Mouse (Mus musculus): ENCODE data around the gene Rhbdl1. TPM values are rescaled to one million over a fixed set of nuclear protein-coding genes. Genes with fewer than 3 reads are reported as not detected.

Gene Rhbdl1
- polyA plus RNA-seq, 1 experiment from 2014 or later = 0.48 TPM

GRCm38 (mm10) chr17:25806507-25806906 is 30.6 kb downstream of the Rhbdl1 start:
- no peak overlapping the region for H3K9ac ChIP-seq
- H3K4me1 ChIP-seq (replicated peaks) = peaks cover 12% of the 10 kb centered on the region
- peaks cover 92% of the 10 kb centered on the region for H3K27me3 ChIP-seq
- H3K4me3 ChIP-seq (replicated peaks) = no peak overlapping the region
- H3K36me3 ChIP-seq (replicated peaks) = no peaks in the 10 kb centered on the region
- H3K4me2 ChIP-seq = no peak overlapping the region
- WGBS (ENCODE audit: insufficient replicate concordance) = 82% methylated on average over 4 of the region's 4 CpGs
- no peak for ATAC-seq (ENCODE audit: insufficient read depth)
- H3K9me3 ChIP-seq (replicated peaks) = no peaks in the 10 kb centered on the region
- no peak overlapping the region for H3K27ac ChIP-seq (replicated peaks)

GRCm38 (mm10) chr17:25802825-25803517 is 34.1 kb downstream of the Rhbdl1 start:
- Histone ChIP-seq H3K36me3 (replicated peaks) (no peaks in the 10 kb centered on the region), H3K4me1 (replicated peaks) (no peaks in the 10 kb centered on the region), H3K27me3 (peaks cover 61% of the 10 kb centered on the region), H3K9ac (no peak overlapping the region), H3K4me2 (no peak overlapping the region), H3K27ac (replicated peaks) (no peak overlapping the region), H3K9me3 (replicated peaks) (no peaks in the 10 kb centered on the region), H3K4me3 (replicated peaks) (no peak overlapping the region)
- WGBS (ENCODE audit: insufficient replicate concordance) = 7% methylated on average over 10 of the region's 10 CpGs
- no peak for ATAC-seq (ENCODE audit: insufficient read depth)

GRCm38 (mm10) chr17:25801029-25801428 is 36.1 kb downstream of the Rhbdl1 start:
- H3K27me3 ChIP-seq = peaks cover 42% of the 10 kb centered on the region
- H3K9me3 ChIP-seq (replicated peaks) = no peaks in the 10 kb centered on the region
- WGBS (ENCODE audit: insufficient replicate concordance) = 5% methylated on average over 6 of the region's 6 CpGs
- H3K36me3 ChIP-seq (replicated peaks) = no peaks in the 10 kb centered on the region
- no peak for ATAC-seq (ENCODE audit: insufficient read depth)
- no peak overlapping the region for H3K27ac ChIP-seq (replicated peaks)
- no peak overlapping the region for H3K9ac ChIP-seq
- H3K4me2 ChIP-seq = no peak overlapping the region
- H3K4me3 ChIP-seq (replicated peaks) = no peak overlapping the region
- peaks cover 17% of the 10 kb centered on the region for H3K4me1 ChIP-seq (replicated peaks)

- H3K27ac ChIP-seq (replicated peaks) = peak within 1 kb of the TSS; percentile 33; the same call in 1 of the 2 replicates
- ATAC-seq (ENCODE audit: insufficient read depth) = peak; percentile 76
These were observed 40.1 kb downstream of the Rhbdl1 start, which contains the start of gene Metrn for GRCm38 (mm10) chr17:25796951-25797369. Gene Metrn (minus strand): TSS chr17:25797136.

GRCm38 (mm10) chr17:25796211-25796771 is 40.8 kb downstream of the Rhbdl1 start:
- WGBS (ENCODE audit: insufficient replicate concordance) = under 1% methylated on average over 37 of the region's 37 CpGs
- peak overlapping the region; percentile 88 for H3K4me3 ChIP-seq (replicated peaks)
- peak overlapping the region; percentile 96 for H3K4me2 ChIP-seq
- H3K27me3 ChIP-seq = peaks cover 3% of the 10 kb centered on the region; the same call in 1 of the 2 replicates
- 0 out of 2 replicates have a peak overlapping the region, but pooled peaks have one; percentile 33 for H3K27ac ChIP-seq (replicated peaks)
- H3K9ac ChIP-seq = peak overlapping the region; percentile 70
- H3K9me3 ChIP-seq (replicated peaks) = no peaks in the 10 kb centered on the region
- H3K4me1 ChIP-seq (replicated peaks) = peaks cover 52% of the 10 kb centered on the region
- H3K36me3 ChIP-seq (replicated peaks) = no peaks in the 10 kb centered on the region
- 0 out of 2 replicates have a peak, but pooled peaks have one; percentile 6 for ATAC-seq (ENCODE audit: insufficient read depth)

More at GRCm38 (mm10) chr17:25796951-25797369, 40.1 kb downstream of the Rhbdl1 start, which contains the start of gene Metrn:
- Histone ChIP-seq H3K9me3 (replicated peaks) (no peaks in the 10 kb centered on the region), H3K4me2 (peak within 1 kb of the TSS; percentile 96), H3K36me3 (replicated peaks) (no peaks in the 10 kb centered on the region), H3K9ac (peak within 1 kb of the TSS; percentile 70), H3K4me1 (replicated peaks) (peaks cover 45% of the 10 kb centered on the region), H3K27me3 (peaks cover 9% of the 10 kb centered on the region), H3K4me3 (replicated peaks) (peak within 1 kb of the TSS; percentile 88)
- under 1% methylated on average over 35 of the region's 35 CpGs for WGBS (ENCODE audit: insufficient replicate concordance)

- no peaks in the 10 kb centered on the region for H3K27me3 ChIP-seq
- ATAC-seq (ENCODE audit: insufficient read depth) = no peak
- H3K9ac ChIP-seq = peak within 1 kb of the TSS; percentile 70
- no peaks in the 10 kb centered on the region for H3K9me3 ChIP-seq (replicated peaks)
- 0 out of 2 replicates have a peak within 1 kb of the TSS, but pooled peaks have one; percentile 33 for H3K27ac ChIP-seq (replicated peaks)
- H3K4me1 ChIP-seq (replicated peaks) = peaks cover 58% of the 10 kb centered on the region
- WGBS (ENCODE audit: insufficient replicate concordance) = 41% methylated on average over 6 of the region's 6 CpGs
- H3K36me3 ChIP-seq (replicated peaks) = no peaks in the 10 kb centered on the region
- H3K4me3 ChIP-seq (replicated peaks) = peak within 1 kb of the TSS; percentile 88
- peak within 1 kb of the TSS; percentile 96 for H3K4me2 ChIP-seq
These were observed 41.4 kb downstream of the Rhbdl1 start, which contains the start of gene AC134908.4 for GRCm38 (mm10) chr17:25795609-25796092. Gene AC134908.4 (minus strand): TSS chr17:25795659.

GRCm38 (mm10) chr17:25794998-25795397 is 42.1 kb downstream of the Rhbdl1 start:
- peak overlapping the region; percentile 96; the same call in 1 of the 2 replicates for H3K4me2 ChIP-seq
- 82% methylated on average over 17 of the region's 17 CpGs for WGBS (ENCODE audit: insufficient replicate concordance)

GRCm38 (mm10) chr17:25794197-25794596 is 42.9 kb downstream of the Rhbdl1 start:
- H3K27me3 ChIP-seq = no peaks in the 10 kb centered on the region
- WGBS (ENCODE audit: insufficient replicate concordance) = 77% methylated on average over 13 of the region's 13 CpGs
- H3K9me3 ChIP-seq (replicated peaks) = no peaks in the 10 kb centered on the region
- no peak overlapping the region for H3K4me3 ChIP-seq (replicated peaks)
- H3K27ac ChIP-seq (replicated peaks) = no peak overlapping the region
- no peak for ATAC-seq (ENCODE audit: insufficient read depth)
- peaks cover 8% of the 10 kb centered on the region; the same call in 1 of the 2 replicates for H3K36me3 ChIP-seq (replicated peaks)
- H3K4me1 ChIP-seq (replicated peaks) = peaks cover 62% of the 10 kb centered on the region
- no peak overlapping the region for H3K9ac ChIP-seq
- H3K4me2 ChIP-seq = no peak overlapping the region

More at GRCm38 (mm10) chr17:25794998-25795397, 42.1 kb downstream of the Rhbdl1 start:
- H3K36me3 ChIP-seq (replicated peaks) = no peaks in the 10 kb centered on the region; the same call in 1 of the 2 replicates
- no peaks in the 10 kb centered on the region for H3K9me3 ChIP-seq (replicated peaks)
- no peak overlapping the region for H3K9ac ChIP-seq
- H3K4me3 ChIP-seq (replicated peaks) = no peak overlapping the region
- no peak overlapping the region for H3K27ac ChIP-seq (replicated peaks)
- H3K4me1 ChIP-seq (replicated peaks) = peaks cover 62% of the 10 kb centered on the region
- H3K27me3 ChIP-seq = no peaks in the 10 kb centered on the region
- ATAC-seq (ENCODE audit: insufficient read depth) = no peak

GRCm38 (mm10) chr17:25792615-25793014 is 44.5 kb downstream of the Rhbdl1 start, which contains the start of gene Fam173a:
Gene Fam173a (minus strand): TSS chr17:25792901.
- Histone ChIP-seq H3K4me3 (replicated peaks) (peak within 1 kb of the TSS; percentile 84), H3K9me3 (replicated peaks) (no peaks in the 10 kb centered on the region), H3K27me3 (no peaks in the 10 kb centered on the region), H3K9ac (peak within 1 kb of the TSS; percentile 68), H3K4me2 (peak within 1 kb of the TSS; percentile 95), H3K4me1 (replicated peaks) (peaks cover 61% of the 10 kb centered on the region), H3K36me3 (replicated peaks) (peaks cover 13% of the 10 kb centered on the region), H3K27ac (replicated peaks) (peak within 1 kb of the TSS; percentile 89)
- WGBS (ENCODE audit: insufficient replicate concordance) = under 1% methylated on average over 14 of the region's 14 CpGs
- peak; percentile 53 for ATAC-seq (ENCODE audit: insufficient read depth)

GRCm38 (mm10) chr17:25791843-25792527 is 45.1 kb downstream of the Rhbdl1 start:
- H3K27me3 ChIP-seq = no peaks in the 10 kb centered on the region
- peaks cover 13% of the 10 kb centered on the region for H3K36me3 ChIP-seq (replicated peaks)
- H3K9me3 ChIP-seq (replicated peaks) = no peaks in the 10 kb centered on the region
- H3K4me1 ChIP-seq (replicated peaks) = peaks cover 55% of the 10 kb centered on the region
- peak overlapping the region; percentile 68 for H3K9ac ChIP-seq
- peak; percentile 71 for ATAC-seq (ENCODE audit: insufficient read depth)
- H3K27ac ChIP-seq (replicated peaks) = peak overlapping the region; percentile 89
- peak overlapping the region; percentile 95 for H3K4me2 ChIP-seq
- H3K4me3 ChIP-seq (replicated peaks) = peak overlapping the region; percentile 84
- under 1% methylated on average over 45 of the region's 45 CpGs for WGBS (ENCODE audit: insufficient replicate concordance)

All from liver, embryonic 15.5 days (tissue).